Mouse (Mus musculus) thymus, postnatal 10 days (tissue): ENCODE results near the gene Acot12.
"Not testable (repeated sequence)": the region's sequence is repeated elsewhere in the genome, so short reads cannot be mapped to it uniquely, and the experiment has no call there.

ENCODE experiments used
- DNase-seq, 2 experiments: peaks; one replicate each; pipeline ENCODE4 v3.0.0; 2021; ENCODE audit warnings: low spot score in 2 of 2

Acot12 gene

DNA sequence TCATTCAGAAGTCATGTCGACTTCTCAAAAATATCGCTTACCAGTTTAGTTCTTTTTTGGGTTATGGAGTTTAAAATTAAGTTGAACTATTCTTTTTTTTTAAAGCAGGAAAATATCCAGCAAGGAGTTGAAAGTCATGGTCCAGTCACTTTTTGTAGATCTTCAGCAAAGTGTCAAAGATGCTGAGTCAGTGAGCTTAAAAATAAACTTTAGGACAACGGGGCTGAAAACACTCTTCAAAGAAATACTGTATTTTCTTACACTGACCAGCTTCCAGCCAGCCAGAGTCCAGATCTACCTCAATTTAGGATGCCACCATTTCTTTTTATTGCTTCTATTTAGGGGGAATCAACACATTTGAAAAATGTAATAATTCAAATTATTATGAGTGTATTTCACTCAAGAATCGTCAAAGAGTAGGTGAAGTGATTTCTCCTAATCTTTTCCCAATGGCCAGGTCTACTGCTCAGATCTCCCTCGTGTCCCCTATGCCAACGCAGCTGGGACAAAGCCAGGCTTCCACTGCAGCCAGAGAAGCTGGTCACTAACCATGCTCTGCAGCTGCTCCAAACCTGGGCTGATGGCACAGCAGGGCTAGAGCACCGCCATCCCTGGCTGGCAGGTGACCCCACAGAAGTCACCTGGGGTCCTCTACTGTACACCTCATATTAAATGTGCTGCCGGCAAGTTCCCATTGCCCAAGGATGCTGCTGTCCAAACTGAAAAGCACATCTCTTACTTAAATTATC lies 19.2 kb downstream of the Acot12 start:
- DNase-seq: no peak

GRCm38 (mm10) chr13:91761654-91762445 lies 20.5 kb downstream of the Acot12 start:
- no peak for DNase-seq

DNA sequence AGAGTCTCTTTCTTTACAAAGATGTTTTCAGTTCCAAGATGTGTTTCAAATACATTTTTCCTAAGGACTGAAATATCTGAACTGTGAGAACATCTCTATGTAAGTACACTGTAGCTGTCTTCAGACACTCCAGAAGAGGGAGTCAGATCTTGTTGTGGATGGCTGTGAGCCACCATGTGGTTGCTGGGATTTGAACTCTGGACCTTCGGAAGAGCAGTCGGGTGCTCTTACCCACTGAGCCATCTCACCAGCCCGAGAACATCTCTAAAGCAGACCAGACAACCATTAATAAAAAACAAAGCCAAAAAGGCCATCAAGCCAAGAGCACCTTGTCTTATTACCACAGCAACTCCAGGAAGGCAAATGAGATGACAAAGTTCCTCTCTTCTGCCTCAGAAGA lies 22.3 kb downstream of the Acot12 start:
- not testable (repeated sequence) for DNase-seq

DNA sequence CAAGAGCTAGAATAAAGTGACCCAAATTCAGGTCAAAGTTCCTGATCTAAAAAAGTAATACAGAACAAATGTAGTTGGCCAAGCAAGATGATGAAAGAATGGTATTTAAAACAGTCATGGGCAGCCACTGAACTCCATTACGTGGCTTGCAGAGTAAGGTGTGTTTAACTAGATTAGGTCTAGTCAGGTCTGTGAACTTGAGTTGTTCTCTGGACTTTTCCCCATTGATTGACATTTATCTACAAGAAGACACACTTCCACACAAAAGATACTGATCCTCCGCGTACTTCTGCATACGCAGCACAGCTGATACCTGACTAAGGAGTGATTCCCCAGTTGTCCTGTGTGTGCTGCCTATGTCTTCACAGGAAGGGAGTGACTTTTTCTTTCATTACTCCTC lies 24.3 kb downstream of the Acot12 start:
- no peak for DNase-seq

DNA sequence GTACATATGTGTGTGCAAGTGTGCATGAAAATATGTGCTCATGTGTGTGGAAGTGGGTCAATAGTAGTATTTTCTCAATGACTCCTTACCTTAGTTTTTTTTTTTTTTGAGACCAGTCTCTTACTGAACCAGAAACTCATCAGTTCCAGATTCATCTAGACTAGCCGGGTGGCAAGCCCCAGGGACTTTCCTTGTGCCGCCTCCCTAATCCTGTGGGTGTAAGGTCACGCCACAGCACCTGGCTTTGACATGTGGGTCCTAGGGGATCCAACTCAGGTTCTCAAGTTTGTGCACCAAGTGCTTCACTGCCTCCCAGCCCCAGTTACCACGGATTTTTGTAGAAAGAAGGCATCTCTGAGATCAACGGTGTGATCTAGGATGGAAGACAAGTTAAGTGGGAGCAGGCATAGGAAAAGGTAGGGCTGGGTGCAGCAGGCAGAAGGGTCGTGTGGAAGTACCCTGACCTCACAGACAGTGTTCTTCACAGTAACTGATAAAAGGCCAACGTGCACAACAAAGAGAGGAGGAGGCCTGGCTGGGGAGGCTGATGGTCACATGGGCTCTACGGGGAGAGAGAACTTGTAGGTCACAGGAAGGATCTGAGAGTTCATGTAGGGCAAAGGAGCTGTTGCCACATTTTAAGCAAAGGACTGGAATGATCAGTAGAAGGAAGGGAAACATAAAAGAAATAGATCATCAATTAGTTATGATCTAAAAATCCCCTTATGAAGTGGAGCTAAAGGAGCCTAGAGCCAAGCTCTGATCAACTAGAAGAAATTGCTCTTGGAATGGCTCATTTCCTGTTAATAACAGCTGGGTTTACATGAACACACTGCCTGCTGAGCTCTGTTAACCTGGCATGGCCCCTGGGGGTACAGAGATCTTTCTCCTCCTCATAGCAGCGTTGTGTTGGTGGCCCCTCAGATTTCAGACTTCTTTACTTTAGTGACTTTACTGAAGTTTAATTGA lies 27.7 kb downstream of the Acot12 start:
- no peak for DNase-seq

DNA sequence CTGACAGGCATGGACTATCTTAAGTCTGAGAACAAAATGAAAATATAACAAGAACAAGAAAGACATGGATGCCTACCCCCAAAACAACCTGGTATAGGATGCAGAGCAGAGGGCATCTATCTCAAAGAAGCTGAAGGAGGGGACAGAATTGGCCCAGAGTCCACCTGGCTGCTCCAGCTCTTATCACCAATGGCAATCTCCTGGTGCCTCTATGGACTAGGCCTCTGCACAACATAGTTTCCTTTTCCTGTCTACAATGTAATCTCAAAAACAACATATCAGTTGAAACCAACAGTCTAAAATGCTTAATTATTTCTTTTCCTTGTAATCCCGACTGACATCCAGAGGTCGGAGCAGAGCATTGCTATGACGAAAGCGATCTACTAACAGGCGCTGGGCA lies 36.8 kb downstream of the Acot12 start:
- DNase-seq: no peak

GRCm38 (mm10) chr13:91779892-91780291 lies 38.6 kb downstream of the Acot12 start:
- no peak for DNase-seq

GRCm38 (mm10) chr13:91792035-91792434 lies 50.7 kb downstream of the Acot12 start:
- no peak for DNase-seq

DNA sequence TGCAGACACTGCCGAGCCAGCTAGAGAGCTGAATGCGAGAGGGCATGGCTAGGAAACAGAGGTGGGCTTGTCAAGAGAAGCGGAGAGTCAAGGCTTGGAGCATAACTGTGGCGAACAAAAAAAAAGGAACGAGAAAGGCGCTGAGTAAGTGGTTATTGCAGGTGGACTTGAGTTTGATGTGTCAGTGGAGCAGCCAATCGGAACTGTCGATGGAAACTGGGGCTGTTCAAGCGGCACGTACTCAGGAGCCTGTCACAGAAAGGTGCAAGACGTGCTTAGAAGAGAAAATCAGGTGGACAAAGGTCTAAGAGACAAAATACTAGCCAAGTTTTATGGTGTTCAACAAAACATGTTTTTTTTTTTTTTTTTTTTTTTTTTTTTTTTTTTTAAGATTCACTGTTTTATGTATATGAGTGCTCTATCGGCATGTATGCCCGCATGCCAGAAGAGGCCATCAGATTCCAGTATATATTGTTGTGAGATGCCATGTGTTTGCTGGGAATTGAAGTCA lies 53.7 kb downstream of the Acot12 start:
- DNase-seq: no peak

DNA sequence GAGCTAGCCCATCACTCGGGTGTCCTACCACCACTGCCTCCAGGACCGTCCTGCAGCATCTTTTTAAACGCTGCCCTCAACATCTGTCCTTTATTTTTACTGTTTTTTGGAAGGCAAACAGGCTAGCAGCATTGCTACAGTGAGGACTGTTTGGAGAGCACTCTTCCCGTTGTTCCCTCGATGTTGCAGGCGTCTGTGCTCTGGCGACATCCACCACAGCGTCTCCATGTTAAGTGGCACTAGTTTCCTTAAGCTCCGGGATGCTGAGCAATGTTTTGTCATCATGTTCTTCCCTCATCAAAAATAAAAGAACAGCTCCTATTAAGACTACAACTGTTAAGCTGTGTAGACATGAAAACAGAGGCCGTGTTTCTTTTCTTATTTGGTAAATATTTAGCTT lies 54.3 kb downstream of the Acot12 start:
- DNase-seq: no peak

- no peak for DNase-seq
These were observed 54.7 kb downstream of the Acot12 start for GRCm38 (mm10) chr13:91796003-91796402.

- DNase-seq: no peak
These were observed 55.6 kb downstream of the Acot12 start for GRCm38 (mm10) chr13:91796916-91797315.

DNA sequence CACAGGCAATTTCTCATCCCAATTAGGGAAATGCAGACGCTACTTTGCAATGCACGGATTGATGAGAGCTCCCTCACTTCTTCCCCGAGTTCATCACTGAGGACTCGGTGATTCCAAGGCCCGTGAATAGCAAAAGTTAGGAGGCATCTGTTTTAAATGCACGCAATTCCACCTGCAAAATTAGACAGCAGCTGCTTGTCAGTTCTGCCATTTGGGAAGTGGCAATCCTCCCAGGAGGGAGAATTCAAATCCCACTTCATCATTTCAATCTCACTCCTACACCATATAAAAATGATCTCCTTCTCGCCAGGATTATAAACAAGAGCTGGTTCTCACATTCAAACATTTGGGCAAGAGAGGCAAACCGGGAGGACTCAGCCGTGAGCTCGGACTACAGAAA lies 56.1 kb downstream of the Acot12 start:
- no peak for DNase-seq

- DNase-seq: no peak
These were observed 60.4 kb downstream of the Acot12 start for GRCm38 (mm10) chr13:91801726-91802125.

DNA sequence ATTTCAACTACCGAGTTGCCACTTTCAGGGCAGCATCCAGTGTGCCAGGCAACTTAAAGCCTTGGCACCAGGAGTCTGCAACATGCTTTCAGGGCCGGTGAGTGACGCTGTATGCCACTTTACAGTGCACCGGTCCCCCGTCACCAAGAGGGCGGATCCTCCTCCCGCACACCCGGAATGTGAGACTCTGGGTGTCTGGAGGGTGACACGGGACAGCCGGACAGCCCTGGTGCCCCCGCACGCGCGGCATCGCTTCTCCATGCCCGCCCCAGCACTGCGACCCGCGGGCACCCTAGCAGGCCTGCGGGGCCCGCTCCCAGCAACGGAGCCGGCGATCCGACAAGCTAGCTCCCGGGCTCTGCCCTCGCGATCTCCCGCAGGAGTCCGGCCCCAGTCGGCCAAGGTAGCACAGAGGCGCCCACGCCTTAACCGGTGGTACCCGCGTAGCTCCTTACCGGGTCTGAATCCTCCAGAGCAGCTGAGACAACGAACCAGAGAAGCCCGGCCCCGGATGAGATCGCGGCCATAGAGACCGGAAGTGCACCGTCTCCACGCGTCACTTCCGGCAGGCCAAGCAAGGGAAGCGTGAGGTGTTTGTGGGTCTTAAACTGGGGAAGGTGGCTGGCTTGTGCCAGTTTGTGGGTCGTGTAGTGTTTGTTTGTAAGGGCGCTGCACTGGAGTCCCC lies 66.0 kb downstream of the Acot12 start, which contains the start of gene Zcchc9:
Gene Zcchc9, minus strand, starts transcription at position 551 of the 685 bp plus-strand sequence.
- peak; percentile 79 to 85 for DNase-seq

- DNase-seq: no peak
These were observed 66.7 kb downstream of the Acot12 start for GRCm38 (mm10) chr13:91807874-91808575.

GRCm38 (mm10) chr13:91809476-91809875 lies 68.2 kb downstream of the Acot12 start:
- peak in 1 of 2 experiments; percentile 13 for DNase-seq

DNA sequence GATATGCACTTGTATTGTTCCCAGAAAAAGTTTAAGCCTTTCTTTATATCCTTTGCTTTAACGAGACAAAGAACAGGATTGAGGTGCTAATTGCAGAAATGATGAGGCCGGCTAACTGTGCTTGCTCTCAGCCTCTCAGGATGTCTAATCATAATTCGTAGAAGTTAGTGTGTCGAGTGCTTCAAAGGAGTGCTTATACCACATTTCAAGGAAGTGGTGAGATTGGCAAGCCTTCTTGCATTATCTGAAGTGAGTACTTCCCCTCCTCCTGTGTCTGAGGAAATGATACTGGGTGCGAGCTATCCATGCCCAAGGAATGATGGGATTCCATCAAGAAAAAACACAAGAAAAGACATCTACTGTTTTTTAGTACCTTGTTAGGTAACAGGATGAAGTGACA lies 73.4 kb downstream of the Acot12 start:
- no peak for DNase-seq

DNA sequence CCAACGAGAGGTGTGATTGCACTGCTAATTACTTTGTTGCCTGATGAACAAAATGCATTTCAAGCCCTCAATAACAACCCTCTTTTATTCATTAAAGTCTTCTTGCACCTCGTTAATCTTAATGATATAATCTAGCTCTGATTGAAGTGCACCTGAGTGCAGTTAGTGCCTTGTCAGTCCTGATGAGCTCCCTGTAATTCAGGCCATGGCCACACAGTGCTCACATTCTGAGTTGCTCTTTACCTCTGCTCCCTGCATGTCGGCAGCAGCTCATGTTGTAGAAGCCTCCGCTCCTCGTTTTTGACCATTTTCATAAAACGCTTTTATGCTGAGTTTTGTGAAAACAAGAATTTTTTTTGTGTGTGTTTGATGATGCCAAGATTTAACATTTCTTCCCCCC lies 82.4 kb downstream of the Acot12 start:
- no peak for DNase-seq

- no peak for DNase-seq
These were observed 83.7 kb downstream of the Acot12 start for GRCm38 (mm10) chr13:91824845-91825550.
